Mouse (Mus musculus) cortical plate, adult 2 months (tissue): Measurements from ENCODE around the gene Cxcr5.

Experiments
- CTCF ChIP-seq: fragments of 200-500 bp; IDR thresholded peaks from 2 replicates; pipeline ENCODE4 v1.5.1; 2011; ENCODE audit warnings: mild to moderate bottlenecking, control low read depth, low read length; ENCODE audit not compliant: insufficient read depth; ENCODE audit errors: extremely low read depth
- POLR2A ChIP-seq: fragments of 200-500 bp; IDR thresholded peaks from 2 replicates; pipeline ENCODE4 v1.6.1; 2011; ENCODE audit warnings: mild to moderate bottlenecking, low read length, control low read depth; ENCODE audit not compliant: insufficient read depth; ENCODE audit errors: extremely low read depth

GRCm38 (mm10) chr9:44551138-44551537, 10.5 kb downstream of the Cxcr5 start:
- TF ChIP-seq CTCF (no peak), POLR2A (no peak)
